Mouse (Mus musculus) liver, adult 2 months (tissue): ENCODE results near the gene Ppil2.

Experiments
- CTCF ChIP-seq: fragments of 200-500 bp; IDR thresholded peaks from 2 replicates; pipeline ENCODE4 v1.5.1; 2011; ENCODE audit warnings: low read depth, low read length, control low read depth
- POLR2A ChIP-seq: fragments of 200-500 bp; IDR thresholded peaks from 2 replicates; pipeline ENCODE4 v1.6.1; 2011; ENCODE audit warnings: low read length, control low read depth; ENCODE audit not compliant: insufficient read depth; ENCODE audit errors: extremely low read depth

DNA sequence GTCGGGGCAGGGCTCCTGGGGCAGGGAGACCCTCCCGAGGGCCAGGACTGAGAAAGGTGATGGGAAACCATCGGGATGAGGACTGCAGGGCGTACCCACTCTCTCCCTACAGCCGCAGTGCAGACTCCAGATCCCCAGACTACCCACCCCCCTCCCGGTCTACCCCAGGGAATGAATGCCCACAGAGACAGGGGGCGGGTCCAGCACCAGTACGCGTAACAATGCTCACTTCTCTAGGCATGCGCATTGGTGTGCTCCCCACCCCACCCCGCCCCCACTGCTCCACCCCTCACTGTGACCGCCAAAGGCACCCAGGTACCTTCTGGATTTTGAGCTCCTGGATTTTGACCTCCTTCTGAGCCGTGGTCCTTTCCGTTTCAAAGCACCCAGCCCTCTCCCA is 10.5 kb upstream of the Ppil2 start:
- TF ChIP-seq POLR2A (no peak), CTCF (no peak)
